Comparison of ENCODE assay signal across 9 mouse cellular contexts in genomic region chr19:44067323-44068049, GRCm38 (mm10). TPM values are rescaled to one million over a fixed set of nuclear protein-coding genes. Genes with fewer than 3 reads are reported as not detected.
DNase-seq lines count a peak whose midpoint lies in the region; ATAC-seq and TF ChIP-seq lines count a peak whose summit lies in the region.
"Had no signal": no experiment of that assay in that cellular context is flagged by ENCODE, and none has a peak within 500 bp of the region (broad histone marks: within the 10 kb centered on the region; RNA-seq: fewer than 3 reads in every experiment).

No protein-coding gene starts in this region.

- ATAC-seq in intestine, embryonic 15.5 days, result peak; percentile 63
- ATAC-seq in liver, embryonic 12.5 days, result no peak
- ATAC-seq in stomach, postnatal 0 days (ENCODE audit: low FRiP score, low TSS enrichment), result no peak; the same call in 1 of the 2 replicates
- ATAC-seq: midbrain, embryonic 15.5 days had no signal

- TF ChIP-seq CTCF in stomach, postnatal 0 days (IDR thresholded peaks at IDR 0.05; ENCODE audit: low read depth), result no peak

- no peaks in the 10 kb centered on the region for H3K27me3 ChIP-seq in intestine, embryonic 15.5 days (replicated peaks)
- no peaks in the 10 kb centered on the region for H3K27me3 ChIP-seq in liver, embryonic 12.5 days (replicated peaks)
- no peaks in the 10 kb centered on the region for H3K27me3 ChIP-seq in stomach, postnatal 0 days (ENCODE audit: control insufficient read depth, insufficient read depth, low read length)
- H3K27me3 ChIP-seq: midbrain, embryonic 15.5 days had no signal

- peak; percentile 90 for TF ChIP-seq EP300 in stomach, postnatal 0 days (optimal IDR thresholded peaks at IDR 0.05)

- H3K9ac ChIP-seq in intestine, embryonic 15.5 days, result no peak overlapping the region
- no peak overlapping the region for H3K9ac ChIP-seq in liver, embryonic 12.5 days
- H3K9ac ChIP-seq in stomach, postnatal 0 days (ENCODE audit: low read length), result no peak overlapping the region
- H3K9ac ChIP-seq: midbrain, embryonic 15.5 days had no signal

- no peaks in the 10 kb centered on the region for H3K9me3 ChIP-seq in intestine, embryonic 15.5 days
- H3K9me3 ChIP-seq in liver, embryonic 12.5 days (replicated peaks), result no peaks in the 10 kb centered on the region
- H3K9me3 ChIP-seq in stomach, postnatal 0 days (ENCODE audit: control insufficient read depth, low read length), result no peaks in the 10 kb centered on the region
- H3K9me3 ChIP-seq: midbrain, embryonic 15.5 days had no signal

- H3K4me1 ChIP-seq in intestine, embryonic 15.5 days (replicated peaks), result peaks cover 4% of the 10 kb centered on the region; the same call in 1 of the 2 replicates
- H3K4me1 ChIP-seq in liver, embryonic 12.5 days, result peaks cover 35% of the 10 kb centered on the region
- 0 out of 2 replicates have a peak, but pooled peaks cover 2% of the 10 kb centered on the region for H3K4me1 ChIP-seq in stomach, postnatal 0 days (replicated peaks; ENCODE audit: control insufficient read depth, insufficient read depth)

- 71% methylated on average over 9 of the region's 9 CpGs for whole genome bisulfite sequencing in intestine, embryonic 15.5 days
- WGBS in liver, embryonic 12.5 days (ENCODE audit: insufficient replicate concordance), result 66% methylated on average over 9 of the region's 9 CpGs
- 46% methylated on average over 9 of the region's 9 CpGs for WGBS in stomach, postnatal 0 days

- no peak overlapping the region for H3K27ac ChIP-seq in intestine, embryonic 15.5 days
- no peak overlapping the region for H3K27ac ChIP-seq in liver, embryonic 12.5 days
- peak overlapping the region; percentile 41; the same call in 1 of the 2 replicates for H3K27ac ChIP-seq in stomach, postnatal 0 days (replicated peaks)
- H3K27ac ChIP-seq: midbrain, embryonic 15.5 days had no signal

- no peak overlapping the region; the same call in none of the 2 replicates for H3K4me2 ChIP-seq in intestine, embryonic 15.5 days (replicated peaks)
- peak overlapping the region; percentile 25; the same call in 1 of the 2 replicates for H3K4me2 ChIP-seq in liver, embryonic 12.5 days
- peak overlapping the region; percentile 86 for H3K4me2 ChIP-seq in stomach, postnatal 0 days (replicated peaks; ENCODE audit: low read depth)

- no peaks in the 10 kb centered on the region for H3K36me3 ChIP-seq in intestine, embryonic 15.5 days
- H3K36me3 ChIP-seq in liver, embryonic 12.5 days, result peaks cover 34% of the 10 kb centered on the region
- peaks cover 3% of the 10 kb centered on the region; the same call in 1 of the 2 replicates for H3K36me3 ChIP-seq in stomach, postnatal 0 days (ENCODE audit: control insufficient read depth, insufficient read depth, low read length)

- no peak overlapping the region for H3K4me3 ChIP-seq in intestine, embryonic 15.5 days (replicated peaks)
- no peak overlapping the region for H3K4me3 ChIP-seq in liver, embryonic 12.5 days
- peak overlapping the region; percentile 81; the same call in 1 of the 2 replicates for H3K4me3 ChIP-seq in stomach, postnatal 0 days (ENCODE audit: low read depth, low read length)

- DNase-seq in spleen, postnatal 36 days (ENCODE audit: low spot score in 2 of 2), result peak; percentile 44 to 45
- DNase-seq in spleen, postnatal 4 days (ENCODE audit: low spot score in 2 of 2), result no peak
- DNase-seq in stomach, postnatal 0 days (ENCODE audit: low spot score), result peak; percentile 30
- no peak for DNase-seq in neural tube, embryonic 10.5 days (ENCODE audit: extremely low spot score, low spot score)
- DNase-seq in left cerebral cortex, adult 11 months (ENCODE audit: low spot score), result no peak

RNA-seq across cellular contexts. Expression of gene Erlin1, which starts 2.1 kb away (rescaled TPM):
- 36.9 and 38.4 TPM in 2 replicates for polyA plus RNA-seq in intestine, embryonic 15.5 days (2015; fragmentation: Nextera tagmentation; extraction: Ambion mirVana)
- polyA plus RNA-seq in liver, embryonic 12.5 days (2016; fragmentation: Nextera tagmentation; extraction: Ambion mirVana), result 17.9 and 19.0 TPM in 2 replicates
- polyA plus RNA-seq in stomach, postnatal 0 days (2015; fragmentation: Nextera tagmentation; extraction: Ambion mirVana), result 36.6 and 40.1 TPM in 2 replicates

RNA-seq across cellular contexts. Expression of gene Cyp2c23, which starts 38.5 kb away (rescaled TPM):
- 2.7 and 3.1 TPM in 2 replicates for polyA plus RNA-seq in intestine, embryonic 15.5 days (2015; fragmentation: Nextera tagmentation; extraction: Ambion mirVana)
- polyA plus RNA-seq in liver, embryonic 12.5 days (2016; fragmentation: Nextera tagmentation; extraction: Ambion mirVana), result 5.4 and 6.2 TPM in 2 replicates
- 5.5 and 5.6 TPM in 2 replicates for polyA plus RNA-seq in stomach, postnatal 0 days (2015; fragmentation: Nextera tagmentation; extraction: Ambion mirVana)
- polyA plus RNA-seq: intestine, embryonic 14.5 days; midbrain, embryonic 15.5 days had no signal

RNA-seq across cellular contexts. Expression of gene Chuk, which starts 39.8 kb away (rescaled TPM):
- 38.8 and 40.2 TPM in 2 replicates for polyA plus RNA-seq in intestine, embryonic 15.5 days (2015; fragmentation: Nextera tagmentation; extraction: Ambion mirVana)
- polyA plus RNA-seq in liver, embryonic 12.5 days (2016; fragmentation: Nextera tagmentation; extraction: Ambion mirVana), result 30.5 and 30.8 TPM in 2 replicates
- polyA plus RNA-seq in stomach, postnatal 0 days (2015; fragmentation: Nextera tagmentation; extraction: Ambion mirVana), result 21.3 and 23.7 TPM in 2 replicates

Comparison
In these comparisons a context has a peak if more than half of its experiments do, and no peak if none do; other contexts are left out.
1. DNase-seq: peak in spleen, postnatal 36 days (2 of 2) and stomach, postnatal 0 days (single experiment); none in spleen, postnatal 4 days (0 of 2), neural tube, embryonic 10.5 days (single experiment) and left cerebral cortex, adult 11 months (single experiment).